ENCODE assay signal across 26 mouse cellular contexts in the genomic region with DNA sequence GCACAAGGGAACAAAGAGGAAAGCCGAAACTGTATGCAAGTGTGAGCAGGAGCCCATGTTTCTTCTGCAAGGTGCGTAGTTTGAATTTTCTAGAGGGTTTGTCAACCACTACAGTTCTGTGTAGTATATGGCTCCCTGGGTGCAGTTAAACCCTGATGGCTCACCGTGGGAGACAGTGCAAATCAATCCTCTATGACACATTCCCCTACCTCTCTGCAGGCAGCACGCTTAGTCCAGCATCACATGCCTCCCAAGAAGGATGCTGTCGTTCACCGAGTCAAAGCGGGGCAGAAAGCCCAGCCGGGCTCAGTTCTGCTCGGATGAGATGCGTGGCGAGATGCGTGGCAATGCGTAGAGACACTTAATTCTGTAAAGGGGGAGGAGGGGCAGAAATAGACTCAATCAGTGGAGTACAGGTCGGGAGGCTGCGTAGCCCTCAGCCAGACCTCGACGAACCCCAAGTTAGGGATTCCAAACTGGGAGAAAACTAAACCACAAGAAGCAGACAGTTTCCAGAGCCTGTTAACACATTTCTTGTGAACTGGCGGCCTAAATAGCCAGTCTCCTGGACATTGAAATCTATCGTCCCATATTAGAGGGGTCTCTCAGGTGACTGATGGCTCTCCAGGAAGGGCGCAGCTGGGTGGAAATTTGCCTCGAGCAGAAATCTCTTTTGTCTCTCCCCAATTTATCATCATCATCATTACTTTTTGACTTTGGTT.
A peak's percentile ranks its signal among the peaks of the same experiment; 100 is the strongest.
DNase-seq lines count a peak whose midpoint lies in the region; ATAC-seq and TF ChIP-seq lines count a peak whose summit lies in the region.
"Had no signal": no experiment of that assay in that cellular context is flagged by ENCODE, and none has a peak within 500 bp of the region (broad histone marks: within the 10 kb centered on the region; RNA-seq: fewer than 3 reads in every experiment).

No protein-coding gene starts in this region.

- peak; percentile 18 for DNase-seq in midbrain, embryonic 14.5 days
- DNase-seq in midbrain, postnatal 0 days (ENCODE audit: low spot score) = no peak
- no peak for DNase-seq in ovary, adult 18-20 months (ENCODE audit: low spot score)
- no peak for DNase-seq in ovary, postnatal 36 days (ENCODE audit: low spot score)
- DNase-seq: adrenal gland, postnatal 25 days; B cell, adult 2 months; cerebellum, adult 11-12 months; cerebellum, adult 9-11 months; embryo, embryonic 11 days; kidney, adult 9 months; kidney, postnatal 14 days; liver, postnatal 0 days; lung, postnatal 36 days; retina, postnatal 1 day; right cerebral cortex, postnatal 14 days had no signal

- H3K36me3 ChIP-seq in midbrain, embryonic 14.5 days (ENCODE audit: control insufficient read depth, insufficient read depth, low read length) = no peaks in the 10 kb centered on the region
- H3K36me3 ChIP-seq in midbrain, postnatal 0 days (ENCODE audit: insufficient read depth, low read length) = no peaks in the 10 kb centered on the region
- H3K36me3 ChIP-seq in hindbrain, embryonic 15.5 days = no peaks in the 10 kb centered on the region
- H3K36me3 ChIP-seq in neural tube, embryonic 12.5 days = no peaks in the 10 kb centered on the region
- H3K36me3 ChIP-seq: embryonic facial prominence, embryonic 12.5 days; forebrain, embryonic 15.5 days; heart, embryonic 15.5 days; liver, embryonic 12.5 days; stomach, embryonic 15.5 days had no signal

- H3K27me3 ChIP-seq in midbrain, embryonic 14.5 days (ENCODE audit: control insufficient read depth, insufficient read depth, low read length) = no peaks in the 10 kb centered on the region
- no peaks in the 10 kb centered on the region for H3K27me3 ChIP-seq in midbrain, postnatal 0 days (ENCODE audit: insufficient read depth, low read length)
- H3K27me3 ChIP-seq in hindbrain, embryonic 15.5 days = no peaks in the 10 kb centered on the region
- H3K27me3 ChIP-seq in neural tube, embryonic 12.5 days (replicated peaks) = no peaks in the 10 kb centered on the region
- H3K27me3 ChIP-seq: forebrain, embryonic 15.5 days; megakaryocyte, embryonic 14.5 days; stomach, embryonic 15.5 days had no signal

- no peak overlapping the region for H3K9ac ChIP-seq in midbrain, embryonic 14.5 days (replicated peaks; ENCODE audit: low read length)
- H3K9ac ChIP-seq in midbrain, postnatal 0 days (replicated peaks; ENCODE audit: low read length, poor library complexity, severe bottlenecking) = no peak overlapping the region
- H3K9ac ChIP-seq in hindbrain, embryonic 15.5 days = no peak overlapping the region
- H3K9ac ChIP-seq in neural tube, embryonic 12.5 days = no peak overlapping the region
- H3K9ac ChIP-seq: embryonic facial prominence, embryonic 12.5 days; forebrain, embryonic 15.5 days; heart, embryonic 15.5 days; liver, embryonic 12.5 days; liver, postnatal 0 days; stomach, embryonic 15.5 days had no signal

- TF ChIP-seq CTCF in midbrain, postnatal 0 days (IDR thresholded peaks at IDR 0.05) = no peak

- no peaks in the 10 kb centered on the region for H3K9me3 ChIP-seq in midbrain, embryonic 14.5 days (ENCODE audit: control insufficient read depth, low read length)
- no peaks in the 10 kb centered on the region for H3K9me3 ChIP-seq in midbrain, postnatal 0 days (ENCODE audit: low read length)
- no peaks in the 10 kb centered on the region for H3K9me3 ChIP-seq in hindbrain, embryonic 15.5 days
- no peaks in the 10 kb centered on the region for H3K9me3 ChIP-seq in neural tube, embryonic 12.5 days
- H3K9me3 ChIP-seq: embryonic facial prominence, embryonic 12.5 days; forebrain, embryonic 15.5 days; heart, embryonic 15.5 days; liver, embryonic 12.5 days; stomach, embryonic 15.5 days had no signal

- no peak for ATAC-seq in midbrain, embryonic 14.5 days (ENCODE audit: low FRiP score, low TSS enrichment)
- no peak for ATAC-seq in midbrain, postnatal 0 days (ENCODE audit: low FRiP score)
- peak; percentile 65 for ATAC-seq in hindbrain, embryonic 15.5 days (ENCODE audit: low FRiP score, low read depth)
- peak; percentile 67 for ATAC-seq in neural tube, embryonic 12.5 days (ENCODE audit: low FRiP score, low read depth)
- ATAC-seq: forebrain, embryonic 15.5 days; intestine, postnatal 0 days; liver, embryonic 12.5 days; liver, postnatal 0 days; midbrain, embryonic 16.5 days had no signal

- 67% methylated on average over 21 of the region's 21 CpGs for WGBS in midbrain, embryonic 14.5 days
- 74% methylated on average over 21 of the region's 21 CpGs for WGBS in midbrain, postnatal 0 days
- WGBS in hindbrain, embryonic 15.5 days = 42% methylated on average over 21 of the region's 21 CpGs
- WGBS in neural tube, embryonic 12.5 days = 51% methylated on average over 21 of the region's 21 CpGs

- no peak overlapping the region for H3K4me3 ChIP-seq in midbrain, embryonic 14.5 days (replicated peaks; ENCODE audit: low read depth, low read length)
- no peak overlapping the region for H3K4me3 ChIP-seq in midbrain, postnatal 0 days (ENCODE audit: low read depth, low read length)
- H3K4me3 ChIP-seq in hindbrain, embryonic 15.5 days = no peak overlapping the region
- H3K4me3 ChIP-seq in neural tube, embryonic 12.5 days = no peak overlapping the region
- H3K4me3 ChIP-seq: embryonic facial prominence, embryonic 12.5 days; forebrain, embryonic 15.5 days; heart, embryonic 15.5 days; liver, embryonic 12.5 days; megakaryocyte, embryonic 14.5 days; myocyte; stomach, embryonic 15.5 days had no signal

- H3K27ac ChIP-seq in midbrain, embryonic 14.5 days (replicated peaks; ENCODE audit: low read depth, low read length) = no peak overlapping the region
- H3K27ac ChIP-seq in midbrain, postnatal 0 days (ENCODE audit: low read depth, low read length) = no peak overlapping the region
- no peak overlapping the region for H3K27ac ChIP-seq in hindbrain, embryonic 15.5 days (replicated peaks)
- H3K27ac ChIP-seq in neural tube, embryonic 12.5 days = no peak overlapping the region
- H3K27ac ChIP-seq: embryonic facial prominence, embryonic 12.5 days; forebrain, embryonic 15.5 days; heart, embryonic 15.5 days; liver, embryonic 12.5 days; stomach, embryonic 15.5 days had no signal

- H3K4me1 ChIP-seq in midbrain, embryonic 14.5 days (ENCODE audit: control insufficient read depth, insufficient read depth, low read length) = peaks cover 6% of the 10 kb centered on the region; the same call in 1 of the 2 replicates
- no peaks in the 10 kb centered on the region; the same call in 1 of the 2 replicates for H3K4me1 ChIP-seq in midbrain, postnatal 0 days (ENCODE audit: insufficient read depth, low read length)
- H3K4me1 ChIP-seq in hindbrain, embryonic 15.5 days (replicated peaks) = peaks cover 15% of the 10 kb centered on the region
- peaks cover 15% of the 10 kb centered on the region; the same call in 1 of the 2 replicates for H3K4me1 ChIP-seq in neural tube, embryonic 12.5 days
- H3K4me1 ChIP-seq: liver, embryonic 12.5 days; megakaryocyte, embryonic 14.5 days; stomach, embryonic 15.5 days had no signal

- H3K4me2 ChIP-seq in midbrain, embryonic 14.5 days (ENCODE audit: low read length) = no peak overlapping the region
- H3K4me2 ChIP-seq in midbrain, postnatal 0 days (ENCODE audit: low read depth, low read length, poor library complexity, severe bottlenecking) = no peak overlapping the region
- H3K4me2 ChIP-seq in hindbrain, embryonic 15.5 days = peak overlapping the region; percentile 29
- peak overlapping the region; percentile 27 for H3K4me2 ChIP-seq in neural tube, embryonic 12.5 days (replicated peaks)
- H3K4me2 ChIP-seq: embryonic facial prominence, embryonic 12.5 days; forebrain, embryonic 15.5 days; heart, embryonic 15.5 days; liver, embryonic 12.5 days; stomach, embryonic 15.5 days had no signal

Comparison
In these comparisons a context has a peak if more than half of its experiments do, and no peak if none do; other contexts are left out.
1. ATAC-seq: peak in hindbrain, embryonic 15.5 days (single experiment) and neural tube, embryonic 12.5 days (single experiment); none in midbrain, embryonic 14.5 days (single experiment) and midbrain, postnatal 0 days (single experiment).
2. H3K4me2 ChIP-seq: peak in hindbrain, embryonic 15.5 days (single experiment) and neural tube, embryonic 12.5 days (single experiment); none in midbrain, embryonic 14.5 days (single experiment) and midbrain, postnatal 0 days (single experiment).